In the genomic region with DNA sequence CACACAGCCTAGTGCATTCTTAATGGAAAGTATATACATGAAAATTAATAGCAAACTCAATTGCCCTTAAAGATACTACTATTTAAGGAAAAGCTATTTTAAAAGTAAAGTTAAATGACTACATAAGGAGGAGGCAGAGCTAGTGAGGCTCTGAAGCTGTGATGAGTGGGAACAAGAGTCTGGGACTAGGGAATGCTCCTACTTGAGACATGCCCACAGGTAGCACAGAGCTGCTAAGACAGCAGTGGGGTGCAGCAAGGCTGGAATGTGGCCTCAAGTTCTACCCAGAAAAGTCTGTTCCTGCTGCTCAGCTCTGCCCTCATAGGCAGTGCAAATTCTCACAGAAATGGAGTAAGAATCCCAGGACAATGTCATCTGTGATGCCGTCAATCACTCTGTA, we compare ENCODE assay signal across 28 mouse cellular contexts.
"Had no signal": no experiment of that assay in that cellular context is flagged by ENCODE, and none has a peak within 500 bp of the region (broad histone marks: within the 10 kb centered on the region; RNA-seq: fewer than 3 reads in every experiment).

No protein-coding gene starts in this region.

- H3K4me2 ChIP-seq: heart, embryonic 11.5 days; heart, embryonic 13.5 days; heart, embryonic 15.5 days; hindbrain, embryonic 13.5 days; hindbrain, embryonic 15.5 days; kidney, embryonic 15.5 days; limb, embryonic 13.5 days; limb, embryonic 15.5 days; liver, embryonic 12.5 days had no signal

- H3K9me3 ChIP-seq: heart, embryonic 13.5 days; heart, embryonic 15.5 days; hindbrain, embryonic 13.5 days; hindbrain, embryonic 15.5 days; kidney, embryonic 15.5 days; limb, embryonic 13.5 days; limb, embryonic 15.5 days; liver, embryonic 12.5 days had no signal

- H3K4me1 ChIP-seq: kidney, embryonic 15.5 days; limb, embryonic 13.5 days; limb, embryonic 15.5 days; liver, embryonic 12.5 days had no signal

- H3K27me3 ChIP-seq: heart, embryonic 13.5 days; heart, embryonic 15.5 days; hindbrain, embryonic 13.5 days; hindbrain, embryonic 15.5 days; kidney, embryonic 15.5 days; limb, embryonic 13.5 days; limb, embryonic 15.5 days; liver, embryonic 12.5 days had no signal

- H3K9ac ChIP-seq: forebrain, postnatal 0 days; heart, embryonic 13.5 days; heart, embryonic 15.5 days; hindbrain, embryonic 13.5 days; hindbrain, embryonic 15.5 days; kidney, embryonic 15.5 days; limb, embryonic 13.5 days; limb, embryonic 15.5 days; liver, embryonic 12.5 days; liver, embryonic 14.5 days had no signal

- H3K27ac ChIP-seq: heart, adult 2 months; heart, embryonic 13.5 days; hindbrain, embryonic 13.5 days; hindbrain, embryonic 15.5 days; hindbrain, postnatal 0 days; kidney, embryonic 15.5 days; kidney, postnatal 0 days; limb, embryonic 13.5 days; limb, embryonic 15.5 days; liver, embryonic 12.5 days; liver, embryonic 14.5 days had no signal

- H3K4me3 ChIP-seq: heart, adult 2 months; heart, embryonic 13.5 days; heart, embryonic 15.5 days; hindbrain, embryonic 13.5 days; hindbrain, embryonic 15.5 days; kidney, embryonic 15.5 days; limb, embryonic 13.5 days; limb, embryonic 15.5 days; liver, embryonic 12.5 days had no signal

- H3K36me3 ChIP-seq: heart, embryonic 15.5 days; hindbrain, embryonic 15.5 days; kidney, embryonic 15.5 days; limb, embryonic 15.5 days; liver, embryonic 12.5 days had no signal

- ATAC-seq: forebrain, postnatal 0 days; hindbrain, postnatal 0 days; intestine, embryonic 16.5 days; liver, embryonic 12.5 days had no signal

- DNase-seq: forebrain, postnatal 0 days; gastrocnemius, postnatal 14 days; gastrocnemius, postnatal 36 days; heart, adult 11 months; heart, adult 2 months; heart, postnatal 14 days; heart, postnatal 36 days; kidney, adult 11 months; kidney, adult 2 months; kidney, adult 9 months; kidney, postnatal 14 days; kidney, postnatal 36 days; layer of hippocampus, adult 9-11 months; layer of hippocampus, postnatal 36 days; left cerebral cortex, postnatal 4 days had no signal
